Mouse (Mus musculus) frontal cortex, postnatal 36 days (tissue): ENCODE data around the gene Akt2.

Experiments used
- DNase-seq, 2 experiments: peaks; one replicate each; pipeline ENCODE4 v3.0.0; 2022; ENCODE audit warnings: low spot score in 2 of 2

The Akt2 gene

DNA sequence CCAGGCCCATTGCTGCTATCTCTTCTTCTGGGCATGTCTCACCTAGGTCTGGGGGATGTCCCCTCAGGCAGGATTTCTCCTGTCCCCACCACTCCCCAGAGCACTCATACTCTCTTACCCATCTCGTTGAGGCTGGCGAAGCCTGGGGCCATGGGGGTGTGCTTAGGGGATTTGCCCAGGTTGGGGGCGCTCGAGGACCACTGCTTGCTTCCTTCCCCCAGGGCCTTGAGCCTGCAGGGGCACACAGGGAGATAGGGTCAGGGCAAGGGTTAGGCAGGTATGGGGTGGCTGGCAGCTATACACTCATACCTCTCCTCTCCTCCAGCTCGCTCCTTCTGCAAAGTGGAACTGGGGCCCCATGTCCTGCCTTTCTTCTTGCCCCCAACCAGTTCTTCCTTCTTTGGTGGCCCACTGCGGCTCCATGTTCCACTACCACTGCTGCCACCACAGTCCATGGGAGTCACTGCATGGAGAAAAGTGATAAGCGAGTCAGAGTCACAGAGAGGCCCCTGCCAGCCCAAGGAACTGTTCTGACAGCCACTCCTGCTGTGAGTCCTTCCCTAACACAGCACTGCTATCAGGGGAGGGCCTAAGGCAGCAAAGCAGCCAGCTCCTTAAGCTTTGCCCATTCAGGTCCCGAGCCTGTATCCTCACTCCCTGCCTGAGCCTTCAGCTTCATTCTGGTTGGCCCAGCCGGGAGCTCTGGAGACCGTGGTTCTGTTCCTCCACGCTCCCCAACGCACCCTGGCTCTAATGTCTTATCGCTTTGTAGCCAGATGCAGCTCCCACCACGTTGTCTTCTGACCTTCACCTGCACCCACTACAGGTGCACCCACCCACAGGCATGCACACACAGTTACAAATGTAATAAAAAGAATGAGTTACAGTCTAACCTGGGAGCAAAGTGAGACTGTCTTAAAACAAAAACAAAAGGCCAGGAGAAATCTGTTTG, 67.6 kb downstream of the Akt2 start:
- DNase-seq, result peak; percentile 36 to 46

DNA sequence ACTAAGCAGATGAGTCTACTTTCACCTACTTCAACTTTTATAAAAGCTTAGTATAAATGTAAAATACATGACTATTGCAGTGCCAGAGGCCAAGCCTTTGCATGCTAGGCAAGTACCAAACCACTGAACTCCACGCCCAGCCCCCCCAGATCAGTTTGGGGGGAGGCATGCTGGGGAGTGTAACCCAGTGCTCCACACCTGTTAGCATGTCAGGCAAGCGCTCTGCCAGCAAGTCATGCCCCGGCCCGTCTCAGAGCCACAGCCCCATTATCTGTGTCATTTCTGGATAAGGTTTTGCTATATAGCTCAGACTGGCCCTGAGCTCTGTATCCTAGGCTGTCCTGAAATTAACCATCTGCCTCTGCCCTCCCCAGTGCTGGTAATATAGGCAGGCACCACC, 70.7 kb downstream of the Akt2 start:
- DNase-seq, result no peak

DNA sequence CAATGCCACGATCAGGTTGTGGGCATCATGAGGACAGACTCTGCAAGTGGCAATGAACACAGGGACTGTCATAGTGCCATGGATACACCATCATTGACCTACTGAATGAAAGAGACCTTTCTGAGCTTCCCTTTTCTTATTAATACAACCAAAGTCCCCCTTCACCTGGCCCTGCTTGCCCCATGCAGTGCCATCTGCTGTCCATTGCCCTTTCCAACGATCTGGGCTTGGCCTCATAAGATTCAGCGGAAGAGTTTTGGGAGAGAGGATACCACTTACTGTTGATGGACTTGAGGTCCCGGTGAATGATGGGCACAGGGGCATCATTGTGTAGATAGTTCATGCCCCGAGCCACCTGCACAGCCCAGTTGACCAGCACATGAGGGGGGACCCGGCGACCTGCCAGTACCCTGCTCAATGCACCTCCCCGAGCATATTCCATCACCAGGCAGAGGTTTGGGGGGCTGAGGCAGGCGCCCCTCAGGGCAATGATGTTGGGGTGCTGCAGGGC, 81.8 kb downstream of the Akt2 start:
- no peak for DNase-seq

DNA sequence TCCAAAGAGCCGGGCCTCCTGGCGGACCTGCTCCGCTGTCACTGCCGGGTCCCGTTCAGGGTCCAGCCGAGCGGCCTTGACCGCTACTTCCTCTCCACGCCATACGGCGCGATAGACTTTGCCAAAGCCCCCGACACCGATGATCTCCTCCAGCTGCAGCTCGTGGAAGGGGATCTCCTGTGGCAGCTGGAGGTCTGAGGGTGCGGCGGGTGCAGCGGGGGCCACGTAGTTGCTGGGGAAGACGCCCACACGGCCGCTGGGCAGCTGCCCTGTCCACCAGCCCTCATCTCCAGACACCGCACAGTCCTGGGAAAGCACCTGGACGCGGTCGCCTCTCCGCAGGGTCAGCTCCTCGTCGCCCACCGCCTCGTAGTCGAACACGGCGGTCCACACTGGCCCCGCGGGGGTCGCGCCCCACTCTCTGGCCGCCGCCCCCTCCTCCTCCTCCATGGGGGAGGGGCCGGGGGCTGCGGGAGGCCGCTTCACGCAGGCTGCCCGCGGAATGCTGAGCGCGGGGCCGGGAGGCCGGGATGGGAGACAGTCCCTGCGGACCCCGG, 82.3 kb downstream of the Akt2 start:
- no peak for DNase-seq

DNA sequence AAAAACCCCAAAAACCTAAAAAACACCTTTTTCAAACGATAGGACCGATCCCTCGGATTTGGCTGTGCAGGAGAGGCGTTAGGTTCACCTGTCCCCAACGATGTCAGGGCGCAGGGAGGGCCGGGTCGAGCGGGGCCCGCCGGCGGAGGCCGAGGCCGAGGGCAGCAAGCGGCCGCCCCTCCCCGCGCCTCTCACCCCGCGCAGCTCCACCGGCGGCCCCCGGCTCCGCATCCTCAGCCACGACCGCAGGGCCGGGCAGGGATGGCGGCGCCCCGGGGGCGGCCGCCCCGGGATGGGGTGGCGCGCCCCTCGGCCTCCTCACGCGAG, 82.8 kb downstream of the Akt2 start:
- DNase-seq, result no peak

DNA sequence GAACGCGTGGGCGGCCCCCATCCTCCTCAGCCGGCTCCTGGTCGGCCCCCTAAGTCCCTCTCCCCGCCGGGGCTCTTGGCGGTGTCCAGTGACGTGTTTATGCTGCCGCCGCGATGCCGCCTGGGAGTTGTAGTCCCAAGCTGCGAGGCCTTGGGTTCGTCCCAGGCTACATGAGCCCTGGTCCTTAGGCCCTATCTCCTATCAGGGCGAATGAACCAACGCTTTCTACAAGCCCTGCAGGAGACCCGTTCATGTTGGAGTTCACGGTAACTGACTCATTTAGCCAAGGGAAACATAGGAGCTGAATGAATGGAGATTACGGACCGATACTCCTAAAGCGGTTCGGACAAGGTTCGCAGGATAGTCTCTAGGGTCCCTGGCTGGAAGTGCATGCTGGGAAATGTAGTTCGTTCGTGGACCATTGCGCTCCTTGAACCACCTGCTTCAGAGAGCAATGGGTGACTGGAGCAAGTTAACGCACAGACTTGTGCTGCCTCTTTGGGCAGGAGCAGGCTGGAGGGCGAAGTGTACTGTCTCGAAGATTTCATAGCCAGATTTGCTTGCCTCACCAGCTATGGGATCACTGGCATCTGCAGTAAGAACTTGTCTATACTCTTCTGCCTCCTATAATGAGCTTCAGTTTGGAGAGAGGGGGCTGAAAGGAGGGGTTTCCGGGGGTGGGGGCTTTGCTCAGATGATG, 83.3 kb downstream of the Akt2 start, which contains the start of gene Map3k10:
TSS of gene Map3k10 (minus strand) at position 77 of the 700 bp plus-strand sequence.
- peak; percentile 96 to 98 for DNase-seq

DNA sequence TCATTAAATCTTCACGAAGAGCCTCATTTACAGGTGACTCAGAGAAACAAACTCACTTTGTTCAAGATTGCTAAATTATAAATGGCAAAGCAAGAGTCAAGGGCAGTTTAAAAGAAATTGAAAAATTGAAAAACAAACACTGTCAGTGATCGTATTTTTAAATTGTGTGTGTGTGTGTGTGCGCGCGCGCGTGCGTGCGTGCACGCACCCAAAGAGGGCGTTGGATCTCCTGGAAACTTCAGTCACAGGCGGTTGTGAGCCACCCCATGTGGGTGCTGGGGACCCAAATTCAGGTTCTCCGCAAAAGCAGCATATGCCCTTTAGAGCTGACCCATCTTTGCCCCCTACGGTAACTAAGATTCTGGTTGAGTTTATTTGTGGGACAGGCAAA, 83.9 kb downstream of the Akt2 start:
- DNase-seq, result no peak

DNA sequence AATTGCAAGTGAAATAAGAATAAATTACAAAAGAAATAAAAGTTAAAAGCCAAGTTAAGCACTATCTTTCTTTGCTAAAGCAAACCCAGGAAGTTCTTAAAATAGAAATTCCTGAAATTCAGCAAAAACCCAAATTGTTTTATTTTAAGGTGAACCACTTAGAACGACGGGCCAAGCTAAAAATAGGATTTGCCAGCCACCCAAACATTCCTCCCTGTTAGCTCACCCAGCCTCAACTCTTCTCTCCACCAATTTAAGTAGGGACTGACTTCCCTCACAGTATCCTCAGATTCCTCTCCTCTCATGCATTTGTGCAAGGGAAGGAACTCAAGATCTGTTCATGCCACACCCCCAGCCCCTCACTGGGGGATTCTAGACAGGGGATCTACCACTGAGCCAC, 91.9 kb downstream of the Akt2 start:
- no peak for DNase-seq

DNA sequence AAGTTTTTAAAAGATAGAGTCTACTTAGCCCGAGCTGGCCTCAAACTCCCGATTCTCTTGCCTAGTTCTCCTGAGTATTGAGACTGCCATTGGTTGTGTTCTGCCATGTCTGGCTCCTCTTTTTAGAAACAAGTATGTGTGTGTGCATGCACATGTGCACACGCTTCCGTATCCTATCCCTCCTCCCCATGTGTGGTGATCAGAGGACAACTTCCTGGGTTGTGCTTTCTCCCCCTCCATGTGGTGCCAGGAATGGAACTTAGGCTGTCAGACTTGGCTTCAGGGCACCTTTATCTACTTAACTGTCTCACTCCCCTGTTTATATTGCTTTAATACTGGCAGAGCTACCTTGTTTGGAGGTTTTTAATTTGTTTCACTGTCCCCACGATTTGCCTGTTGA, 93.9 kb downstream of the Akt2 start:
- no peak for DNase-seq

DNA sequence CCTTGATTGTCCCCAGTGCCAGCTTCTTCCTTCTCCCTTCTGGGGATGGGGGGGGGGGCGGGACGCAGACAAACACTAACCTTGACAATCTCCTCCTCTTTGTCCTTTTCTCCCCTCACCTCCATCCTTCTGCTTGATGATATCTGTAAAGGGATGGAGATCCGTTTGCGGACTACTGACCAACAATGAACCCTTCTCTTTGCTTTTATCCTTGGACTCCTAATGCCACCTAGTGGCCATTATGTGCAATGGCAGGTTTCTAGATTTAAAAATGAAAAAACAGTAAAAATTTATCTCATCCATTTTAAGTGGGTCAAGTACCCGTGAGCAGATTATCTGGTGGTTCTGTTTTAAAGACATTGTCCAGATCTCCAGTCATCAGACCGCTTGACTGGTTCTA, 94.3 kb downstream of the Akt2 start:
- no peak for DNase-seq

DNA sequence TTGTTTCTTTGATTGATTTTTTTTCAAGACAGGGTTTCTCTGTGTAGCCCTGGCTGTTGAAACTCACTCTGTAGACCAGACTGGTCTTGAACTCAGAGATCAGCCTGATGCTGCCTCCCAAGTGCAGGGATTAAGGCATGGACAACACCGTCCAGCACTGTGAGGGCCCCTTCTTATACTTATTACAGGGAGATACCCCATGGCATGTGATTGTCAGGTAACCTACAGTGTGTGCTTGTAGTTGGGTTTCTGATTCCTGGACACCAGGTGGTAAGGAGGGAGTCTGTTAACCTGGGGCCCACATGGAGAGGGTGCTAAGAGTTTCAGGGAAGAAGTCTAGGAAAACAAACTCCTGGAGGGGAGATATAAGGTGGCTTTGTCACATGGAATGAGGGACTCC, 95.7 kb downstream of the Akt2 start:
- no peak for DNase-seq

DNA sequence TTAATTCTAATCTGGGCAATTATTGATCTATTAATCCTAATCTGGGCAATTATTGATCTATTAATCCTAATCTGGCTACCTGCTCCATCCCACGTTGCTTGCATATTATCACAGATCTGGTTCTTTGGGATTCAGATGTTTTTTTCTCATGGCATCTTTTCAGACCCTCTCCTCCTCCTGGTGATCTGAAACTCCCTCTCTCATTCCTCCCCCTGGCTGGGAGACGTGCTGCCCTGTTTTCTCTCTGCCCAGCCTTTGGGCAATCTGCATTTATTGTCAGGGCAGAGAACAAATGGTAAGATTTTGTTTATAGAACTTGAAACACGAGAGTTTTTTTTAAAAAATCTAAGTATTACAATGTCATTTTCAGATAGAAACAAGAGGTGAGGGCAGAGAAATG, 96.5 kb downstream of the Akt2 start:
- DNase-seq, result no peak

DNA sequence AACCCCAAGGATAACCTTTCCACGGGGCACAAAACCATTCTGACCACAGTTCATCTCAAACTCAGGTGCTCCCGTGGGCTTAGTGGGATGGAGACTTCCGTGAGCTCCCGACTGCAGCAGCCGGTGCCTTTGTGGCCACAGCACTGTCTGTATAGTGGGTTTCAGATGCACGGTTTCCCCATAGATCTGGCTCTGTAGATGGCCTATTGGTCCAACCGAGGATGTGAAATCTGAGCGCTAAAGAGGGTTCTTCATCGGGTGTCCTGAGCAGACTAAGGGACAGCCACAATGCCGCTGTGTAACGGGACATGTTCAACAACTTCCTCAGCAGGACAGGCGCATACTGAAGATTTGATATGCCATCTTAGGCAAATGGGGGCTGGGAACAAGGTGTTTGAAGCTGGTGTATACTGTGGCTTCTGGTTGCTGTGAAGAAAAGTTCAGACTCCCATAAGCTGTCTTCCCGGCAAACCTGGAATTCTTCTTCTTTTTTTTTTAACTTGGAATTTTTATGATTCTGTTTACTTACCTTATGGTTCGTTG, 97.0 kb downstream of the Akt2 start:
- DNase-seq, result no peak

DNA sequence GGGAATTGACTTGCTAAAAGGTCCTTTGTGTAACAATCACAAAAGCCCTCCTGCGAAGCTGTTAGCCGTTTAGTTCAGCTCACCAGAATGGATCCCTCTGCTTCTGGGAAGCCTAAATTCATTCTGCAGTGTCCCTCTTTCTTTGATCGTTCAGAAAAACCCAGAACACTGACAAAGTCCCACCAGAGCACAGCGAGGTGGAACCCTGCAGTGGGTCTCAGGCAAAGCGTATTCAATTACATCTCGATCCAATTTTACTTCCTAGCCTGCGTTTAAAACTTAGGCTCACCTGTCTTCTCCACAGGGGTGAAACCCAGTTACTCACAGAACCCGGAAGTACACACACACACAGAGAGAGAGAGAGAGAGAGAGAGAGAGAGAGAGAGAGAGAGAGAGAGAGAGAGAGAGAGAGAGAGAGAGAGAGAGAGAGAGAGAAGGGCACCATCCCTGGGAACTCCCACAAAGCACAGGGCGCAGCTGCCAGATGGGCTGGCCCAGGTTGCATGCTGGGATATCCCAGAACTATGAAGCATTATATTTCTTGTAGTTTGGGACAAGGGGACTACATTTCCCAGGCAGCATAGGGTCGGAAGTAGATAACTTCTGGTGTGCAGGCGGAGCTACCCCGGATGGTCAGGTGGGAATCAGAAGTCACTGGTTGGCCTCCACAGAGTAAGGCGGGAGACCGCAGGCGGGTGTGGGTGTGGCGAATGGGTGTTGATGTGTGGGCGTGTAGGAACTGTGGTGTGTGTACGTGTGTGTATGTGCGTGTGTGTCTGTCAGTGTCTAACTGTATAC, 97.7 kb downstream of the Akt2 start, which contains the start of gene Zfp607b:
TSS of gene Zfp607b (plus strand) at position 526 of the 798 bp plus-strand sequence.
- DNase-seq, result peak; percentile 93 to 97
